Mouse (Mus musculus): ENCODE data around the gene Sugp2.

DNA sequence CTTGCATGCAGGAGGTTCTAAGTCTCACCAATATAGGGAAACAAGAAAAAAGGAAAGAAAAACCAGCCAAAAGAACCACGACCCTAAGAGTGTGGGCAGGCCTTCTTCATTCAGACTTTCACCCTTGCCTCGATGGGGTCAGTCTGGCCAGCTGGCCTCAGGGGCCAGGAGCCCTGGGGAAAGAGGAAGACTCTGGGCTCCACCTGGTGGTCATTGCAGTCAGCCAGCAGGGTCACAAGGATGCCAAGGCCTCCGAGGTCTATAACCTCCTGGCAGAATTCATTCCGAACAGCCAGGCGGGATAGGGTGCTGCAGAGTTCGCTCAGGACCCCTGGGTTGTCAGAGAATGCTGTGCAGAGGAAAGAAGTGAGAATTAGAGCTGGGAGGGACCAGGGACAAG is 10.7 kb upstream of the Sugp2 start:
- TF ChIP-seq CTCF (conservative IDR thresholded peaks at IDR 0.05 in 1 of 2, IDR thresholded peaks at IDR 0.05 in 1 of 2; ENCODE audit: low read depth in 2 of 2, low read length in 2 of 2) (peak in 1 of 2 experiments; percentile 72; a peak in 2 of 4 replicates), POLR2A (IDR thresholded peaks at IDR 0.05; ENCODE audit: low read depth, low read length) (no peak), USF1 (IDR thresholded peaks at IDR 0.05; ENCODE audit: low read depth, low read length) (no peak), CHD2 (IDR thresholded peaks at IDR 0.05; ENCODE audit: low read length) (no peak), MEF2A (IDR thresholded peaks at IDR 0.05; ENCODE audit: borderline replicate concordance, low read depth, low read length) (no peak)

Measured in CH12.LX (cell line).